Mouse (Mus musculus) thymus, postnatal 14 days (tissue): ENCODE results near the gene Zfp598.
A peak's percentile ranks its signal among the peaks of the same experiment; 100 is the strongest.
"Not testable (repeated sequence)": the region's sequence is repeated elsewhere in the genome, so short reads cannot be mapped to it uniquely, and the experiment has no call there.

Source experiments
- DNase-seq: peaks from one replicate; pipeline ENCODE4 v3.0.0; 2021

The Zfp598 gene

GRCm38 (mm10) chr17:24689251-24690081 lies 20.0 kb downstream of the Zfp598 start, which contains the start of gene Syngr3:
Syngr3 (minus strand) TSS chr17:24689955.
- DNase-seq, result no peak

- no peak for DNase-seq
These were observed 22.9 kb downstream of the Zfp598 start for GRCm38 (mm10) chr17:24692385-24692784.

GRCm38 (mm10) chr17:24695326-24696010 lies 26.0 kb downstream of the Zfp598 start:
- no peak for DNase-seq

- DNase-seq, result peak; percentile 92
These were observed 26.7 kb downstream of the Zfp598 start, which contains the start of the genes Gfer and Noxo1 for GRCm38 (mm10) chr17:24696011-24696697. Gfer (minus strand) TSS chr17:24696156. Noxo1 (plus strand) TSS chr17:24696234.

GRCm38 (mm10) chr17:24697985-24698384 lies 28.5 kb downstream of the Zfp598 start:
- peak; percentile 48 for DNase-seq

- DNase-seq, result no peak
These were observed 29.2 kb downstream of the Zfp598 start for GRCm38 (mm10) chr17:24698715-24699114.

GRCm38 (mm10) chr17:24699473-24699872 lies 30.0 kb downstream of the Zfp598 start:
- DNase-seq, result no peak

GRCm38 (mm10) chr17:24701251-24701650 lies 31.8 kb downstream of the Zfp598 start:
- DNase-seq, result no peak

- no peak for DNase-seq
These were observed 36.3 kb downstream of the Zfp598 start for GRCm38 (mm10) chr17:24705821-24706220.

- DNase-seq, result peak; percentile 93
These were observed 37.7 kb downstream of the Zfp598 start, which contains the start of gene Tbl3 for GRCm38 (mm10) chr17:24706982-24707800. Tbl3 (minus strand) TSS chr17:24707660.

GRCm38 (mm10) chr17:24707801-24708425 lies 38.4 kb downstream of the Zfp598 start:
- DNase-seq, result no peak

GRCm38 (mm10) chr17:24708646-24709045 lies 39.2 kb downstream of the Zfp598 start:
- no peak for DNase-seq

GRCm38 (mm10) chr17:24715556-24715955 lies 46.1 kb downstream of the Zfp598 start:
- no peak for DNase-seq

GRCm38 (mm10) chr17:24716166-24716682 lies 46.7 kb downstream of the Zfp598 start:
- DNase-seq, result no peak

- no peak for DNase-seq
These were observed 48.5 kb downstream of the Zfp598 start, which contains the start of the genes Rnf151 and Rps2 for GRCm38 (mm10) chr17:24717943-24718342. Rnf151 (minus strand) TSS chr17:24718063. Rps2 (plus strand) TSS chr17:24718116.

- not testable (repeated sequence) for DNase-seq
These were observed 49.5 kb downstream of the Zfp598 start for GRCm38 (mm10) chr17:24718938-24719337.

GRCm38 (mm10) chr17:24719494-24720222 lies 50.2 kb downstream of the Zfp598 start:
- peak; percentile 98 for DNase-seq

- not testable (repeated sequence) for DNase-seq
These were observed 51.1 kb downstream of the Zfp598 start for GRCm38 (mm10) chr17:24720616-24721015.

- not testable (repeated sequence) for DNase-seq
These were observed 52.0 kb downstream of the Zfp598 start for GRCm38 (mm10) chr17:24721383-24721955.
